Mouse (Mus musculus) right cerebral cortex, postnatal 4 days (tissue): ENCODE measurements at regions not wholly inside any gene's neighbourhood (a gene's known extent, or its start where the extent isn't known, plus 50 kb on each side); places are given as distances from the start of the nearest gene placed in this dataset.

ENCODE experiments used
- DNase-seq: peaks from one replicate; pipeline ENCODE4 v3.0.0-alpha.2; 2022

- DNase-seq: no peak
These were observed 553.6 kb upstream of the Acvr2a start for GRCm38 (mm10) chr2:48260299-48260698.
